Mouse (Mus musculus): ENCODE data around the gene Cdk4. TPM values are rescaled to one million over a fixed set of nuclear protein-coding genes. Genes with fewer than 3 reads are reported as not detected.
A peak's percentile ranks its signal among the peaks of the same experiment; 100 is the strongest.
"Not testable (repeated sequence)": the region's sequence is repeated elsewhere in the genome, so short reads cannot be mapped to it uniquely, and the experiment has no call there.

Cdk4 gene
- polyA plus RNA-seq, 1 experiment from 2014 or later, result 1,729 TPM

GRCm38 (mm10) chr10:127059174-127059967 is 4.0 kb upstream of the Cdk4 start:
- H3K9ac ChIP-seq (replicated peaks), result peak overlapping the region; percentile 76
- WGBS, result under 1% methylated on average over 74 of the region's 92 CpGs
- peaks cover 46% of the 10 kb centered on the region for H3K4me1 ChIP-seq
- H3K36me3 ChIP-seq, result peaks cover 31% of the 10 kb centered on the region
- no peaks in the 10 kb centered on the region for H3K27me3 ChIP-seq
- H3K9me3 ChIP-seq, result no peaks in the 10 kb centered on the region
- ATAC-seq (replicated peaks), result no peak
- H3K27ac ChIP-seq (replicated peaks), result peak overlapping the region; percentile 96
- H3K4me3 ChIP-seq, result peak overlapping the region; percentile 72
- peak overlapping the region; percentile 74 for H3K4me2 ChIP-seq (replicated peaks)

- Histone ChIP-seq H3K4me2 (replicated peaks) (peak within 1 kb of the TSS; percentile 74), H3K9me3 (no peaks in the 10 kb centered on the region), H3K27me3 (no peaks in the 10 kb centered on the region), H3K27ac (replicated peaks) (peak within 1 kb of the TSS; percentile 96), H3K4me3 (peak within 1 kb of the TSS; percentile 72), H3K36me3 (peaks cover 31% of the 10 kb centered on the region), H3K9ac (replicated peaks) (peak within 1 kb of the TSS; percentile 76), H3K4me1 (peaks cover 54% of the 10 kb centered on the region)
- peak; percentile 44 for ATAC-seq (replicated peaks)
- under 1% methylated on average over 65 of the region's 72 CpGs for WGBS
Measured at GRCm38 (mm10) chr10:127059968-127060916, 3.1 kb upstream of the Cdk4 start, which contains the start of gene March9. Gene March9, minus strand, starts transcription at chr10:127060184.

- Histone ChIP-seq H3K36me3 (peaks cover 31% of the 10 kb centered on the region), H3K4me3 (peak overlapping the region; percentile 72), H3K9me3 (no peaks in the 10 kb centered on the region), H3K4me1 (peaks cover 59% of the 10 kb centered on the region), H3K27me3 (no peaks in the 10 kb centered on the region), H3K27ac (replicated peaks) (peak overlapping the region; percentile 96), H3K9ac (replicated peaks) (peak overlapping the region; percentile 76), H3K4me2 (replicated peaks) (peak overlapping the region; percentile 74)
- no peak for ATAC-seq (replicated peaks)
- WGBS, result 10% methylated on average over 5 of the region's 5 CpGs
Measured at GRCm38 (mm10) chr10:127061085-127061484, 2.2 kb upstream of the Cdk4 start.

GRCm38 (mm10) chr10:127061513-127061912 is 1.8 kb upstream of the Cdk4 start:
- 66% methylated on average over 2 of the region's 2 CpGs for WGBS

GRCm38 (mm10) chr10:127062101-127062500 is 1.2 kb upstream of the Cdk4 start:
- Histone ChIP-seq H3K27ac (replicated peaks) (peak overlapping the region; percentile 85; the same call in 1 of the 2 replicates), H3K4me1 (peaks cover 58% of the 10 kb centered on the region)

More at GRCm38 (mm10) chr10:127061513-127061912, 1.8 kb upstream of the Cdk4 start:
- peak overlapping the region; percentile 76 for H3K9ac ChIP-seq (replicated peaks)
- H3K4me2 ChIP-seq (replicated peaks), result peak overlapping the region; percentile 74
- H3K4me3 ChIP-seq, result peak overlapping the region; percentile 72
- no peaks in the 10 kb centered on the region for H3K9me3 ChIP-seq
- H3K27ac ChIP-seq (replicated peaks), result peak overlapping the region; percentile 96
- no peaks in the 10 kb centered on the region for H3K27me3 ChIP-seq
- H3K36me3 ChIP-seq, result peaks cover 31% of the 10 kb centered on the region
- ATAC-seq (replicated peaks), result no peak
- H3K4me1 ChIP-seq, result peaks cover 58% of the 10 kb centered on the region

GRCm38 (mm10) chr10:127062503-127062902 is 831 bp upstream of the Cdk4 start:
- peak overlapping the region; percentile 52 for H3K4me2 ChIP-seq (replicated peaks)
- H3K4me1 ChIP-seq, result peaks cover 55% of the 10 kb centered on the region
- peaks cover 33% of the 10 kb centered on the region for H3K36me3 ChIP-seq
- H3K9me3 ChIP-seq, result no peaks in the 10 kb centered on the region
- no peak for ATAC-seq (replicated peaks)
- WGBS, result 78% methylated on average over 5 of the region's 5 CpGs
- H3K4me3 ChIP-seq, result peak overlapping the region; percentile 79
- H3K27ac ChIP-seq (replicated peaks), result peak overlapping the region; percentile 85
- no peak overlapping the region for H3K9ac ChIP-seq (replicated peaks)
- no peaks in the 10 kb centered on the region for H3K27me3 ChIP-seq

More at GRCm38 (mm10) chr10:127062101-127062500, 1.2 kb upstream of the Cdk4 start:
- not testable (repeated sequence) for H3K9me3 ChIP-seq; ATAC-seq (replicated peaks); H3K9ac ChIP-seq (replicated peaks); H3K27me3 ChIP-seq; H3K4me2 ChIP-seq (replicated peaks)
- Histone ChIP-seq H3K4me3 (peak overlapping the region; percentile 79; the same call in 1 of the 2 replicates), H3K36me3 (peaks cover 33% of the 10 kb centered on the region)
- 88% methylated on average over 4 of the region's 4 CpGs for WGBS

- Histone ChIP-seq H3K4me3 (peak overlapping the region; percentile 79), H3K9me3 (no peaks in the 10 kb centered on the region), H3K9ac (replicated peaks) (peak overlapping the region; percentile 89), H3K4me2 (replicated peaks) (peak overlapping the region; percentile 75), H3K27ac (replicated peaks) (peak overlapping the region; percentile 93), H3K36me3 (peaks cover 43% of the 10 kb centered on the region), H3K4me1 (peaks cover 52% of the 10 kb centered on the region), H3K27me3 (no peaks in the 10 kb centered on the region)
- ATAC-seq (replicated peaks), result peak; percentile 6; the same call in 1 of the 2 replicates
- 10% methylated on average over 37 of the region's 37 CpGs for WGBS
Measured at GRCm38 (mm10) chr10:127063913-127064870, 858 bp downstream of the Cdk4 start.

GRCm38 (mm10) chr10:127065981-127066380 is 2.6 kb downstream of the Cdk4 start:
- H3K27me3 ChIP-seq, result no peaks in the 10 kb centered on the region
- no peak overlapping the region for H3K4me3 ChIP-seq
- H3K36me3 ChIP-seq, result peaks cover 43% of the 10 kb centered on the region
- H3K4me2 ChIP-seq (replicated peaks), result no peak overlapping the region
- no peak overlapping the region for H3K27ac ChIP-seq (replicated peaks)
- H3K9ac ChIP-seq (replicated peaks), result no peak overlapping the region
- ATAC-seq (replicated peaks), result no peak
- 91% methylated on average over 9 of the region's 9 CpGs for WGBS
- H3K9me3 ChIP-seq, result no peaks in the 10 kb centered on the region
- H3K4me1 ChIP-seq, result peaks cover 53% of the 10 kb centered on the region

- Histone ChIP-seq H3K4me2 (replicated peaks) (no peak overlapping the region), H3K9me3 (no peaks in the 10 kb centered on the region), H3K4me3 (0 out of 2 replicates have a peak overlapping the region, but pooled peaks have one; percentile 3), H3K27me3 (no peaks in the 10 kb centered on the region), H3K36me3 (peaks cover 43% of the 10 kb centered on the region), H3K27ac (replicated peaks) (no peak overlapping the region; the same call in 1 of the 2 replicates), H3K4me1 (peaks cover 52% of the 10 kb centered on the region), H3K9ac (replicated peaks) (no peak overlapping the region)
- ATAC-seq (replicated peaks), result no peak
- 90% methylated on average over 14 of the region's 14 CpGs for WGBS
Measured at GRCm38 (mm10) chr10:127066519-127067018, 3.2 kb downstream of the Cdk4 start.

GRCm38 (mm10) chr10:127068360-127069038 is 5.2 kb downstream of the Cdk4 start:
- no peaks in the 10 kb centered on the region for H3K9me3 ChIP-seq
- no peaks in the 10 kb centered on the region for H3K27me3 ChIP-seq
- H3K9ac ChIP-seq (replicated peaks), result peak overlapping the region; percentile 71
- no peak for ATAC-seq (replicated peaks)
- WGBS, result 83% methylated on average over 9 of the region's 9 CpGs
- H3K4me2 ChIP-seq (replicated peaks), result peak overlapping the region; percentile 88
- H3K36me3 ChIP-seq, result peaks cover 43% of the 10 kb centered on the region
- H3K4me3 ChIP-seq, result peak overlapping the region; percentile 67
- H3K4me1 ChIP-seq, result peaks cover 41% of the 10 kb centered on the region
- peak overlapping the region; percentile 95 for H3K27ac ChIP-seq (replicated peaks)

Data from forebrain, embryonic 15.5 days (tissue).